Mouse (Mus musculus): ENCODE results near the gene Cpt1a. TPM values are rescaled to one million over a fixed set of nuclear protein-coding genes. Genes with fewer than 3 reads are reported as not detected.

Gene Cpt1a
- polyA plus RNA-seq, 1 experiment from 2014 or later: 31.8 TPM

DNA sequence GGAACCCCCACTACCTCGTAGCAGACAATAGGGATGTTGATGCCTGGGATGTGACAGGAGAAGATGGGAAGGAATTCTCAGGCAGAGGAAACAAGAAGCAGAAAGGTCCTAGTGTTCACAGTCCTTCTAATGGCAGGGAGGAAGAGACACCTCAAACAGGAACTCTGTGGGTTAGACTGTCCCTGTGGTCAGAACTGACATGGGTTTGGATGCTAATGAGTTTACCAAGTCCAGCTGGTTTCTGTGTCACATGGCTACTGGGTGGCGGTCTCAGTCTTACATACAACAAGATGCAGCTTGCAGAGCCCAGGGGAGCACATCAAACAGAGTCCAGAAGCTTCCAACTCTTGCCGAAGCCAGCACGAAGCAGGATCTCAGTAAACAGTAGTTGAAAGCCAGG is 18.1 kb upstream of the Cpt1a start:
- Histone ChIP-seq H3K9me3 (no peaks in the 10 kb centered on the region), H3K4me1 (replicated peaks) (0 out of 2 replicates have a peak, but pooled peaks cover 5% of the 10 kb centered on the region), H3K9ac (no peak overlapping the region), H3K36me3 (no peaks in the 10 kb centered on the region), H3K27me3 (replicated peaks) (no peaks in the 10 kb centered on the region), H3K27ac (no peak overlapping the region), H3K4me2 (replicated peaks) (no peak overlapping the region), H3K4me3 (replicated peaks) (no peak overlapping the region)
- ATAC-seq: no peak
- 68% methylated on average over 4 of the region's 4 CpGs for WGBS

GRCm38 (mm10) chr19:3307175-3307949 is 14.8 kb upstream of the Cpt1a start:
- 53% methylated on average over 16 of the region's 16 CpGs for WGBS
- peak; percentile 89 for ATAC-seq
- H3K9ac ChIP-seq: no peak overlapping the region

DNA sequence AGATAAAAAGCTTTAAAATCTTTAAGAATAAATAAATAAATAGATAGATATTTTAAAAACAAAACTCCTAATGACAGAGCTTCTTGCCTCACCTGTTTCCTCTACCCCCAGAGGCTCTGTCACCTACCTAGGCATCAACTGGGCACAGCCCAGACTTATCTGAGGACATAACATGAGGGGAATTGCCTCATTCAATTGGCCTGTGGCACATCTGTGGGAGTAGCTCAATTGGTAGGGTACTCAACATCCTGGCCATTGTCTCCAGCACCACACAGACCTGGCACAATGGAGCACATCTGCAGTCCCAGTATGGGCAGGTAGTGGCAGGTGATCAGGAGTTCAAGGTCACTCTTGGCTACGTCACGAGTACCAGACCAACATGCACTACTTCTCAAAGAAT is 2.8 kb upstream of the Cpt1a start:
- ATAC-seq: no peak
- Histone ChIP-seq H3K9ac (no peak overlapping the region), H3K27ac (peak overlapping the region; percentile 45; the same call in 1 of the 2 replicates), H3K4me3 (replicated peaks) (no peak overlapping the region), H3K4me2 (replicated peaks) (0 out of 2 replicates have a peak overlapping the region, but pooled peaks have one; percentile 35), H3K27me3 (replicated peaks) (no peaks in the 10 kb centered on the region), H3K36me3 (no peaks in the 10 kb centered on the region), H3K9me3 (no peaks in the 10 kb centered on the region), H3K4me1 (replicated peaks) (peaks cover 31% of the 10 kb centered on the region)
- WGBS: 66% methylated on average over 2 of the region's 2 CpGs

More at GRCm38 (mm10) chr19:3307175-3307949, 14.8 kb upstream of the Cpt1a start:
- H3K4me2 ChIP-seq (replicated peaks): no peak overlapping the region
- H3K4me1 ChIP-seq (replicated peaks): 0 out of 2 replicates have a peak, but pooled peaks cover 5% of the 10 kb centered on the region
- no peaks in the 10 kb centered on the region for H3K9me3 ChIP-seq
- no peaks in the 10 kb centered on the region for H3K27me3 ChIP-seq (replicated peaks)
- H3K27ac ChIP-seq: 0 out of 2 replicates have a peak overlapping the region, but pooled peaks have one; percentile 32
- H3K4me3 ChIP-seq (replicated peaks): no peak overlapping the region
- no peaks in the 10 kb centered on the region for H3K36me3 ChIP-seq

- H3K9ac ChIP-seq: no peak overlapping the region
These were observed 2.0 kb upstream of the Cpt1a start for GRCm38 (mm10) chr19:3320086-3320485.

DNA sequence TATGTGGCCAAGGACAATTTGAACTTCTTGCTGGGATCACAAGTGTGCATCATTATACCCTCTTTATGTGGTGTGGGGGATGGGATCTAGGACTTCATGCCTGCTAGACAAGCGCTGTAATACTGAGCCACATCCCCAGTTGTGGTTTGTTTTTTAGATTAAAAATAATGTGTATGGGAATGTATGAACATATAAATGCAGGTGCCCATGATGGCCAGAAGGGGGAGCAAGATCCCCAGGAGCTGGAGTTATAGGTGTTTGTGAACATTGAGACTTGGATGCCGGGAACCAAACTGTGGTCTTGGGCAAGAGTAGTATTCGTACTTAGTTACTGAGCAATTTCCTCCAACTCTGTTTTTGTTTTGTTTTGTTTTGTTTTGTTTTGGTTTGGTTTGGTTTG is 1.3 kb upstream of the Cpt1a start:
- H3K27ac ChIP-seq: no peak overlapping the region
- H3K4me2 ChIP-seq (replicated peaks): no peak overlapping the region
- no peaks in the 10 kb centered on the region for H3K36me3 ChIP-seq
- H3K27me3 ChIP-seq (replicated peaks): no peaks in the 10 kb centered on the region
- H3K9ac ChIP-seq: no peak overlapping the region
- no peak for ATAC-seq
- no peak overlapping the region for H3K4me3 ChIP-seq (replicated peaks)
- no peaks in the 10 kb centered on the region for H3K9me3 ChIP-seq
- WGBS: 81% methylated on average over 3 of the region's 3 CpGs
- peaks cover 40% of the 10 kb centered on the region for H3K4me1 ChIP-seq (replicated peaks)

More at GRCm38 (mm10) chr19:3320086-3320485, 2.0 kb upstream of the Cpt1a start:
- WGBS: 52% methylated on average over 7 of the region's 7 CpGs
- Histone ChIP-seq H3K27ac (peak overlapping the region; percentile 45), H3K36me3 (no peaks in the 10 kb centered on the region), H3K4me1 (replicated peaks) (peaks cover 37% of the 10 kb centered on the region), H3K27me3 (replicated peaks) (no peaks in the 10 kb centered on the region), H3K4me3 (replicated peaks) (no peak overlapping the region), H3K9me3 (no peaks in the 10 kb centered on the region), H3K4me2 (replicated peaks) (peak overlapping the region; percentile 35)
- peak; percentile 33 for ATAC-seq

DNA sequence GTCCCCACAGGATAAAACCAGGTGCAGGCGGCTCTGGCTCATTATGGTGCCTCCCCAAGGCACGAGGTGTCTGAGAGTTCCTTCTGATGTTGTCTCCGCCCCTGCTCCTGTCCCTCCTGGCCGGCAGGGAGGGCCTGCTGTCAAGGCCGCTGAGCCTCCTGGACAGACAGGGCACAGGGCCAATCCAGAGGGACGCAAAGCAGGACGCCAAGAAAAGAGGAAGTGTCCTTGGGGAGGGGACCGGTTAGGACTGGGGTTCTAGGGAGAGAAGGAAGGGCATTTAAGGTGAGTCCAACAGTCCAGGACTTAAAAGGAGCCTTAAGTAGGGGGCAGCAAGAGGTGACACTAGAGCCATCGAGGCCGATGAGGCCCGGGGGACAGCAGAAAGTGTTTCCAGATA is 517 bp upstream of the Cpt1a start:
- 9% methylated on average over 11 of the region's 11 CpGs for WGBS
- Histone ChIP-seq H3K9me3 (no peaks in the 10 kb centered on the region), H3K4me1 (replicated peaks) (peaks cover 48% of the 10 kb centered on the region), H3K27ac (peak overlapping the region; percentile 62; the same call in 1 of the 2 replicates), H3K4me3 (replicated peaks) (peak overlapping the region; percentile 63; the same call in 1 of the 2 replicates), H3K9ac (no peak overlapping the region), H3K36me3 (no peaks in the 10 kb centered on the region), H3K4me2 (replicated peaks) (peak overlapping the region; percentile 97), H3K27me3 (replicated peaks) (no peaks in the 10 kb centered on the region)
- peak; percentile 21 for ATAC-seq

DNA sequence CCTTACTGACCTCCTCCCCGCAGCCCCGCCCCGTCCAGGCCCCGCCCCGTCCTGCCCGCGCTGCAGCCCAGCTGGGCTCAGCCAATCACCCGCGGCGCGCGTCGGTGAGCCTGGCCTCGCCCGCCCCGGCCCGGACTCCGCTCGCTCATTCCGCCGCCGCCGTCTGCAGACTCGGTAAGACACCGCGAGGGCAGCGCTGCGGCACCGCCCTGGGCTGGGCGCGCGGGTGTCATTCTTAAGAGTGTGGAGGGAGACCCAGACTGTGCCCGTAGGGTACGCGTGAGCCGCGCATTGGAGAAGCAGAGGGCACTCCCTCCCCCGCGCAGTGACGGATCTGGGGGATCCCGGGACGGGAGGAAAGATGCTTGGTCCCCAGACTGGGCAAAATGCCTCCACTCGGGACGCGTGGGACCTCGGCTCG is 1.1 kb downstream of the Cpt1a start:
- H3K9ac ChIP-seq: peak overlapping the region; percentile 63
- under 1% methylated on average over 47 of the region's 47 CpGs for WGBS
- H3K27me3 ChIP-seq (replicated peaks): no peaks in the 10 kb centered on the region
- peak overlapping the region; percentile 94 for H3K27ac ChIP-seq
- peak overlapping the region; percentile 63 for H3K4me3 ChIP-seq (replicated peaks)
- peaks cover 48% of the 10 kb centered on the region for H3K4me1 ChIP-seq (replicated peaks)
- H3K9me3 ChIP-seq: no peaks in the 10 kb centered on the region
- H3K4me2 ChIP-seq (replicated peaks): peak overlapping the region; percentile 97
- no peaks in the 10 kb centered on the region for H3K36me3 ChIP-seq
- peak; percentile 82 for ATAC-seq

- Histone ChIP-seq H3K9ac (peak overlapping the region; percentile 63), H3K4me2 (replicated peaks) (peak overlapping the region; percentile 97), H3K4me3 (replicated peaks) (peak overlapping the region; percentile 63), H3K27ac (peak overlapping the region; percentile 94), H3K9me3 (no peaks in the 10 kb centered on the region), H3K4me1 (replicated peaks) (peaks cover 48% of the 10 kb centered on the region), H3K27me3 (replicated peaks) (no peaks in the 10 kb centered on the region), H3K36me3 (no peaks in the 10 kb centered on the region)
- under 1% methylated on average over 34 of the region's 34 CpGs for WGBS
- peak; percentile 1; the same call in 1 of the 2 replicates for ATAC-seq
These were observed 1.7 kb downstream of the Cpt1a start for GRCm38 (mm10) chr19:3323753-3324270.

DNA sequence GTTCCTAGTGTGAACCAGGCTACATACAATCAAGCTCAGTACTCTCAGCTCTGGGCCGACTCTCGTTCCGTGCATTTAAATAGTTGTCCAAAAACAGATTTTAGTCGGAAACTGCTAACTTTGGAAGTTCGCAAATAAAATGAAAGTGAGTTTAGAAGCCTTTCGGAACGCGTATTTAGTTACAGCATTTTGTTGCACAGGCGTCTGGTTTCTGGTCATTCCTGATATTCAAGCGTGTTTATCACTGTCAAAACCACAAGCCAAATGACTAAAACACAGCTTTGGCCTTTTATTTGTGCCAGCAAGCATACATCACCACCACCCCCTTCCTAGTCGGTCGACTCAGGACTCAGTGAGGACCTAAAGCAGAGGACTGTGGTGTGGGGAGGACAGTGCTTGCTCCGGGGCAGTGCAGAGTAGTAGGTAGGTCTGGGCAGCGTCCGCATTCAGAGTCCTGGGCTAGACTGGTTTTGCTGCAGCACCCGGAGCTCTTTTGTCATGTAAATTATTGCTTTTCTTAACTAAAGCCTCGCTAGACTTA is 2.2 kb downstream of the Cpt1a start:
- H3K36me3 ChIP-seq: no peaks in the 10 kb centered on the region
- peak overlapping the region; percentile 94 for H3K27ac ChIP-seq
- ATAC-seq: no peak
- 4% methylated on average over 17 of the region's 17 CpGs for WGBS
- H3K27me3 ChIP-seq (replicated peaks): no peaks in the 10 kb centered on the region
- peak overlapping the region; percentile 63 for H3K4me3 ChIP-seq (replicated peaks)
- no peaks in the 10 kb centered on the region for H3K9me3 ChIP-seq
- H3K4me1 ChIP-seq (replicated peaks): peaks cover 47% of the 10 kb centered on the region
- H3K4me2 ChIP-seq (replicated peaks): peak overlapping the region; percentile 97
- peak overlapping the region; percentile 63 for H3K9ac ChIP-seq

DNA sequence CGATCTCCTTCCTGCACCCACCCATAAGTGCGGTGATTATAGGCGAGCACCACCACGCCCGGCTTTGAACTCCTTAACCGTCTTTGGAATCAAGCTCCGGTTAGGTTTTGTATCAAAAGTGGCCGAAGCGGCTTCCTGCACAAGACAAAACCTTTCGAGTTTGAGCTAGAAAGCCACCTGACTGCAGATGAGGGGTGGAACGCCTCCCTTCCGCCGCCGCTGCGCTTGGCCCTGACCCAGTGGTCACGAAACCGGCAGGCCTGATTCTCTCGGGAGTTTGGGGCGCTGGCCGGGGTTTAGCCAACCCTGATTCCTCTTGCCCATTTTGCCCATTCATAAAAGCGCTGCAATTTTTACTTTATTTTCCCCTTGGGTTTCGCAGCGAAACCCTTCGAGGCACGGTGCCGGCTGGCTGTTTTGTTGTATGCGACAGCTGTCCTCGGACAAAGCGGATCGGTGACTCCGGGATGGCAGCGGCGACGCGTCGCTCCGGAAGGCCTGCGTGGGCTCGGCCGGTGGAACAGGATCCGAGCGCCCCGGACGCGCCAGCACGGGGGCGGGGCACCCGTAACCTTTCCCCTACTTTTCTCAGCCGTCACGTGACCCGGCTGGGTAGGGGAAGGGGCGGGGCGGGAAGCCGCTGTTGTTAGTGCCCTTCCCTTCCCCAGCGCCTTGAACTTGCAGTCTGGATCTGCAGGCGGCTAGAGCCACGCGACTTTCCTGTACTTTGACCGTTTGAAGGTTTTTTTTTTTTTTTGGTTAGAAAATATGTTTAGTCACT is 3.0 kb downstream of the Cpt1a start:
- peak; percentile 81 for ATAC-seq
- Histone ChIP-seq H3K36me3 (no peaks in the 10 kb centered on the region), H3K27ac (peak overlapping the region; percentile 94), H3K4me3 (replicated peaks) (peak overlapping the region; percentile 63), H3K9me3 (no peaks in the 10 kb centered on the region), H3K27me3 (replicated peaks) (no peaks in the 10 kb centered on the region), H3K4me1 (replicated peaks) (peaks cover 41% of the 10 kb centered on the region), H3K4me2 (replicated peaks) (peak overlapping the region; percentile 97), H3K9ac (peak overlapping the region; percentile 63)
- WGBS: under 1% methylated on average over 59 of the region's 59 CpGs

GRCm38 (mm10) chr19:3325771-3326478 is 3.8 kb downstream of the Cpt1a start:
- H3K27me3 ChIP-seq (replicated peaks): no peaks in the 10 kb centered on the region
- H3K4me2 ChIP-seq (replicated peaks): peak overlapping the region; percentile 97
- 30% methylated on average over 15 of the region's 15 CpGs for WGBS
- no peak overlapping the region for H3K9ac ChIP-seq
- H3K27ac ChIP-seq: peak overlapping the region; percentile 94; the same call in 1 of the 2 replicates
- H3K4me1 ChIP-seq (replicated peaks): peaks cover 41% of the 10 kb centered on the region
- H3K9me3 ChIP-seq: no peaks in the 10 kb centered on the region
- H3K4me3 ChIP-seq (replicated peaks): peak overlapping the region; percentile 63
- no peaks in the 10 kb centered on the region for H3K36me3 ChIP-seq
- no peak; the same call in 1 of the 2 replicates for ATAC-seq

Measured in intestine, embryonic 15.5 days (tissue).